Mouse (Mus musculus) spleen, postnatal 4 days (tissue): Measurements from ENCODE around the gene Fam3c.
"Not testable (repeated sequence)": the region's sequence is repeated elsewhere in the genome, so short reads cannot be mapped to it uniquely, and the experiment has no call there.

Source experiments
- DNase-seq, 2 experiments: peaks; one replicate each; pipeline ENCODE4 v3.0.0; 2022; ENCODE audit warnings: low spot score in 2 of 2

The Fam3c gene

GRCm38 (mm10) chr6:22292056-22292455, 64.0 kb downstream of the Fam3c start:
- no peak for DNase-seq

GRCm38 (mm10) chr6:22290790-22291189, 65.3 kb downstream of the Fam3c start:
- no peak for DNase-seq

- DNase-seq, result no peak
These were observed 66.5 kb downstream of the Fam3c start for GRCm38 (mm10) chr6:22289461-22290021.

- DNase-seq, result no peak
These were observed 67.1 kb downstream of the Fam3c start for GRCm38 (mm10) chr6:22288737-22289460.

- no peak for DNase-seq
These were observed 67.9 kb downstream of the Fam3c start, which contains the start of gene Wnt16 for GRCm38 (mm10) chr6:22288004-22288736. Gene Wnt16 (plus strand): TSS chr6:22288227.

- DNase-seq, result no peak
These were observed 73.6 kb downstream of the Fam3c start for GRCm38 (mm10) chr6:22282405-22282804.

- no peak for DNase-seq
These were observed 75.7 kb downstream of the Fam3c start for GRCm38 (mm10) chr6:22280217-22280861.

- DNase-seq, result no peak
These were observed 78.1 kb downstream of the Fam3c start for GRCm38 (mm10) chr6:22277941-22278340.

GRCm38 (mm10) chr6:22269840-22270521, 86.1 kb downstream of the Fam3c start:
- DNase-seq, result no peak

GRCm38 (mm10) chr6:22268677-22269076, 87.4 kb downstream of the Fam3c start:
- no peak for DNase-seq

GRCm38 (mm10) chr6:22267807-22268667, 88.0 kb downstream of the Fam3c start:
- DNase-seq, result no peak

GRCm38 (mm10) chr6:22266018-22266417, 90.0 kb downstream of the Fam3c start:
- DNase-seq, result no peak

GRCm38 (mm10) chr6:22264094-22264493, 91.9 kb downstream of the Fam3c start:
- not testable (repeated sequence) for DNase-seq

GRCm38 (mm10) chr6:22262519-22262918, 93.5 kb downstream of the Fam3c start:
- no peak for DNase-seq

GRCm38 (mm10) chr6:22258784-22259183, 97.3 kb downstream of the Fam3c start:
- DNase-seq, result no peak
